Mouse (Mus musculus): ENCODE results near the gene Ddx1. TPM values are rescaled to one million over a fixed set of nuclear protein-coding genes. Genes with fewer than 3 reads are reported as not detected.
"Not testable (repeated sequence)": the region's sequence is repeated elsewhere in the genome, so short reads cannot be mapped to it uniquely, and the experiment has no call there.

Ddx1 gene
- total RNA-seq, 1 experiment from 2014 or later: 86.7 TPM

DNA sequence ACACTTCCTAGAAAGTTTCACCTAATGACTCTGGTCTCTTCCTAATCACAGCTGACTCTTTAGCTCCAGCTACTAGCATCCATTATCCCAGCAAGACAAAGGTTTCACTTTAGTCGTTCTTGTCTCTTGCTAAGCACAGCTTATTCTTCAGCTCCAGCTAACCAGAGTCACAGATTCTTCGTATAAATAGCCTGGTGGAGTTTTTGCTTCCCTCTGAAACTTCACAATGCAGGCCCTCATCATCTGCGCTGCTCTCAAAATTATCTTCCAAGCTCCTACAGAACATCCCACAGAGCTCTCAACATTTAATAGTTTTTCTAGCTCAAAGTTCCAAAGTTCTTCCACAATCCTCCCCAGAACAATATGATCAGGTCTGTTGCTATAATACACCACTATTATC, 43.3 kb downstream of the Ddx1 start:
- DNase-seq: no peak

DNA sequence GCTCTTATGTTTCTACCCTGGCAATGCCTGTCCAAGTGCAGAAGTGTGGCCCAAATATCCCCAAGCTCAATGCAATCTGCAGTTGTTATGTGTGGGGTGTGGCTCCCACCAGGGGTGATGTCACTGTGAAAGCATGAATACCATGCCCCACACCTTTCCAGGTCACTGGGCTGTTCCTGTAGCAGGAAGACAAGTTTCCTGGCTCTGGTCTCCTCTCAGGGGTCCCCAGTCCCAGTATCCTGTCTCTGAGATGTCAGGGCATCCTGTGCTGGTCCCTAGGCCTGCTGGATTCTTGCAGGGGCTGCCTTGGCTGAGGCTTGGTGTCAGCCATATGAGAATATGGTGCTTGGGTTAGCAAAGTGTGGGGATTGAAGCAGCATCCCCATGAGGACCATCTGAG, 46.7 kb downstream of the Ddx1 start:
- no peak for DNase-seq

DNA sequence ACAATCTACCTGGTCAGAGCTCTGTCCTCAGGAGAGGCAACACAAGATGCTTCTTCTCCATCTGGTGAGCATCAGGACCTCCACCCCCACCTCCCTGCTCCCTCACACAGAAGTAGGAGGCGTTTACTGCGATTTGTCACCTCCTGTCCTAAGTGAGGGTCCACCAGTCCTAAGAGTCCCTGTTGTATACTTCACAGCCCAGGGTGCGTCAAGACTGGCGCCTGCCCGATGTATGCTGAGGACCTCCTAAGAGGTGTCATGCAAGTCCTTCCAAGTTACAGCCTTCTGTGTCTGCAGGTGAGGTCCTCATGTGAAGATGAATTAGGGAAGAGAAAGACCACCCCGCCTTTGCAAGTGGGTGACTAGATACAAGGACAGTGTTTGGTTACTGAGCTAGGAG, 48.4 kb downstream of the Ddx1 start:
- DNase-seq: no peak

DNA sequence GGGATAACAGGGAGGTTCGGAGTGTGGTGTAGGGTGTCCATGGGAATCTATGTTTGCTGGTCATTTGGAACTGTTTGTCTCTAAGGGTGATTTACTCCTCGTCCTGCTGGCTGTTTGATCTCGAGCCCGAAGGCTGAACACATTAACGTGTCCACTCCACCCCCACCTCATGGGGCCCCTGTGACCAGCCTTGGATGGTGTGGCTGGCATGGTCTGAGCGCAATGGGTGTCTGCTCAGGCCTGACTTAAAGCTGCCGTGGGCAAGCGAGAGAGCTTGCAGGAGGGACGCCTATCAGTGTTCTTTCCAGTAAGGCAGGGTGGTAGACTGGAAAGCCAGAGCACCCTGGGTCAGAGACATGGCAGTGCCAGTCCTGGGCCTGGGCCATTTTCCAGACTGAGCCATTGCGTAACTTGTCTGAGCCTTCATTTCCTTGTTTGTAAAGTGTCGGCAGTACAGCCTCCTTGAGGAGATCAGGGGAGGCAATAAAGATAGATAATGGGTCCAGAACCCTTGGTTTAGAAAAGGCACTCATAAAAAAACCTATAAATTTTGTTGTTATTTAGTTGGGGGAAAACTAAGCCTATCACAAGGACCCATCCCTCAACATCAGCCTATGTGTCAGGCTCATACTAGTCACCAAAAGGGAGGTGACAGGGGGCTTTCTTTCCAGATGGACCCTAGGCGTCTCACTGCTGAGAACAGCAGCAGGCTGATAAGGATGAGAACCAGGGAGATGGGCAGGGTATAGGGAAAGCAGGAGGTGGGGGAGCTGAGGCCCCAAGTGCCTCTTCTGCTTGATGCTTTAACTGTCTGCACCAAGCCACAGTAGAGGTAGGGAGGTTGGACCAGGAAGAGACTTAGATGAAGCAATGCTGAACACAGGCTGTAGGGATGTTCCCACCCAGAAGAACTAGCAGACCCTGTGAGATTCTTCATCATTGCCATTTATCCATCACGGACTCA, 49.4 kb downstream of the Ddx1 start:
- DNase-seq: peak; percentile 71

DNA sequence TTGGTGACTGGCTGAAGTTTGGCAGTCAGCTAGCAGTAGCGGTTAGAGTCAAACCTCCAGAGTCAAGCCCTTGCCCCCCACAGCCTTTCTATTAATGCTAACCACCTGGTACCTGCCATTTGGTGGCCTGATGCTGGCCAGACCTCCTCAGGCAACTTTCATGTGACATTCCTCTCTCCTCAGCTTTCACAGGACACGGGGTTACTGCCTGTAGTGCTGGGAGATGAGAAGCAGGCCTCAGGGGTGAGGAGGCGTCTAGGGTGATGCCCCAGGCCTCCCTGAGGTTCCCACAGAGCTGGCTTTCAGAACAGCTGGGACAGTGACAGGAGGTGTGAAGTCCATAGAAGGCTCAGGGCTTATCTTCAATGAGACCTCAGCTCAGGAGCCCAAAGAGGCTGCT, 50.9 kb downstream of the Ddx1 start:
- DNase-seq: no peak

DNA sequence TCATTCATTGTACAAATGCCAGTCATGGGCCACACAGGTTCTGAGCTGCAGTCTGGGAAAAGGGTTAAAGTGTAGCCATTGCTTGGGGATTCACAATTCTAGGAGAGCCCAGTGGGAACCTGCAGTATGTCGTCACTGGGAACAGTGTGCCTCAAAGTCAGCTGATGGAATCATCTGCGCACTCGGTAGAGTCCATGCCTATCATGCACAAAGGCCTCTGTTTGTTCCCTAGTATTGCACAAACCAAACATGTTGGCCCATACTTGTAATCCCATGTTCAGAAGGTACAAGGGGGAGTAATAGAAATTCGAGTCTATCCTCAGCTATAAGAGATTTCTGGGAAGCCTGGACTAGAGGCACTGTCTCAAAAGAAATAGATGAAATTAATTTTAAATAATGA, 52.9 kb downstream of the Ddx1 start:
- DNase-seq: no peak

DNA sequence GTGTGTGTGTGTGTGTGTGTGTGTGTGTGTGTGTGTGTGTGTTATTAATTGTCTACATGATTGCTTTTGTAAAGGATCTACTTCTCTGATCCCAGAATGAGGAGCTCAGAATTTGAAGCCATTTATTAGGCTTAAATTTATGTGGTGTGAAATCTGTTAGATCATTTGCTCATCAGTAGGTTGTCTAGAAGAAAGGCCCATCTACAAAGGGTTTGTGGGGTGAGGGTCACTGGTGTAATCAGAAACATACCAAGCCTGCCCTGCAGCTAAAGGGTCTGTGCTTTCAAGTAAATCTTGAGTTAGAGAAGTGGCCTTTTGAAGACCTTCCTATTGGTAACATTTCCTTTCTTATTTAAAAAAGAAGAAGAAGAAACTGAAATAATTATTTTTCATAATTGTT, 53.5 kb downstream of the Ddx1 start:
- no peak for DNase-seq

DNA sequence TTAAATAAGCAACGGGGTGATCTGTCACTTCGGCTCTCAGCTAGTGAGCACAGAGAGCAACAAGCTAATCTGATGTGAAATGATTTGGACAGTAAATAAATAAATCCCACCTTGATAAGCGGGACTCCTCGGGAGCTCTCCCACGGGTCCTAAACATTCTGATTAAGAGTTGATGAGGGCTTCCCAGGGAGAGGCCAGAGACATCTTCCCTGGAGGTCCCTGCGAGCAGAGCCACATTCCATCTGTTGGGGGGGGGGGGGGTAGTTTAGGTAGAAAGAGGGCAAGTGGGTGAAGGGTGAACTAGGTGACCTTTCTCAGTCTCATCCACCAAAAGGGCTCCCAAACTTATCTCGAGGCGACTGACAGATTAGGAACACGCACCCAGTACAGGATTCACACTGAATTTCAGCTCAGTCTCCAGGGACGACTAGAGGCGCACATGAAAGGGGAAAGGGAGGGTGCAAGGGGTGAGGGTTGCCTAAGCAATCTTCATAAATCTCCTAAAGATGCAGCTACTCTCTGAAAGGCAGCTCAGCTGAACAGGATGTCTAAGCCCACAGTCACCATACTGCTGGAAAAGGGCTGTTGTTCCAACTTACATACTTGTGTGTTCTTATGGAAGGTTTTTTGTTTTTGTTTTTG, 60.8 kb downstream of the Ddx1 start:
- no peak for DNase-seq

DNA sequence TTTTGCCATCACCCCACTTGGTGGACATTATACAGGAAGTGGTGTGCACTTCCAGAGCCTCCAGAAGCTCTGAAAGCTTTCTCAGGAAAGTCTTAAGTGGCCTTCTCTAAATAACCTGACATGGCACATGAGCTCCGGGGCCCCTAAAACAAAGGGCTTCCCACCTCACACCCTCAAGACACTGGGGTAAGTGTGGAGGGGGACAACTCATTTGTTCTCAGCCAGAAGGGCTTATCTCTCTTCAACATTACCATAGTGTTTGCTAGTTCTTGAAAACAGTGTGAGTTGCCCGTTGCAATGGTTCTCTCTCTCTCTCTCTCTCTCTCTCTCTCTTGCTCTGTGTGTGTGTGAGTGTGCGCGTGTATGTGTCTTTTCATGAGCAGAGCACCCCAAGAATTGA, 62.8 kb downstream of the Ddx1 start:
- no peak for DNase-seq

DNA sequence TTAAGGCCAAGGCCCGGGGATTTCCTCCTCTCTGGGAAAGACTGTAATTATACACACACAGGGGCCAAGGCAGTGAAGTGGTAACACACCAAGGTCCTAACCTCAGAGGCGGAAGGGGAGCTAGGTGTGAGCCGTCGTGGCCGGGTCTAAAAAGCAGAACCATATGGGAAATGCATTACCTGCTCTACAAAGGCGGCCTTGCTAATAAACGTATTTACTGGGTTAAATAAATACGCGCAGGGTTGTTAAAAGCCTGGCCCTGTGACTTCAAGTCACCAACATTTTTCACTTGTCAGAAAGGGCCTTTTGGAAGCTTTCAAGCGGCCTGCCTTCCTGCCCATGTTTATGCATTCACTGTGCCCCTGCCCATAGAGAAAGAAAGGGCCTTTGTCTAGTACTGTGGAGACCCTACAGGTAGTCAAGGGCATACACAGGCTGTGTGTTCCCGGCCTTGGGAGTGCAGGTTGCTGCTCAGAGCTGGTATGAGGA, 64.1 kb downstream of the Ddx1 start:
- no peak for DNase-seq

DNA sequence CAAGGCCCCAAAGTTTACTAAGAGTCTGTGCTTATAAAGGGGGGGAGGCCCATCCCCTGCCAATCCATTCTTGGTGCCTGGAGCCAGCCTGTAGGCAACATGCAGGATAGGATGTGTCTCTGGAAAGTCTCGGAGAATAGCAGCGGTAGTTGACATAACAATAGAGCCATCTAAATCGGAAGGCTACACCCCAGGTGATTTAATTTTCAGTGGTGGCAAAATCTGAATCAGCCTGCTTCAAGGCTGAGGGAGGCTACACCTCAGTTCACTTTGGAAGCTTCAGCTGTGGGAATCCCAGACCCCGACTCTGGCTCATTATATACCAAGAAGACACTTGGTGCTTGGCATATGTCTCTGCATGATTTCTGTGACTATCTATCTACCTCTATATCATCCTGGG, 64.9 kb downstream of the Ddx1 start:
- DNase-seq: not testable (repeated sequence)

DNA sequence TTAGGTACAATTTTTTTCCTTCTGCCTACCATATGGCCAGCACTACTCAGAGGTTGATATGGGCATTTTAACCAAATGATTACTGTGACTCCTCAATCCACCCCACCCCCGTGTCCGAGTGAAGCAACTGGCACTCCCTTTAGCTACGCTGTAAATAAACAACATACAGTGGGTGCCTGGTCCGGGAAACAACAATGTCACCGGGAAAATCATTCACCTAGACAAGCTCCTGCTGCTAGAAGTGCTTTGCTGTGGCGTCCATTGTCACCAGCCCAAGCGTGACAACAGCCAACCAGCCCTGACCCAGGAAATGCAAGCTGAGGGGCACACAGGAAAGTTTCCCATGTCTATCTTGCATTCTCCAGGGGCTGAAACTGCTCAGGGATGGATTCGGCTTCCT, 66.8 kb downstream of the Ddx1 start:
- DNase-seq: no peak

DNA sequence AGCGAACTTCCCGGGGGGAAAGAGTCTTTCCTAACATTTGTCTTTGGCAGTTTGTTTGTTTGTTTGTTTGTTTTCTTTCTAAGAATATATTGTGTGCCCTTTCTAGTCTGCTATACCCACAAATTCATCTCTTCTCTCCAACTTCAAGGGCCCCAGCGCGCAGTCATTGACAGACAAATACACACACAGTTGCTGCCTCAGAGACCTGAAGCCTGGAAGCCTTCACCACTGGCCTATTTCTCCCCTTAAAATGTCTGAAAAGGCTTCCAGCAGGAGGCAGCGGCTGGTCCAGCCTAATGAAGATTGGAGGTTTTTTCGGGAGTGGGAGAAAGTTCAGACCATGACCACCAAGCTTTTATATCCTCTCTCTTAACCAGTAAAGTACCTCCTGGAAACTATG, 67.3 kb downstream of the Ddx1 start:
- DNase-seq: no peak

DNA sequence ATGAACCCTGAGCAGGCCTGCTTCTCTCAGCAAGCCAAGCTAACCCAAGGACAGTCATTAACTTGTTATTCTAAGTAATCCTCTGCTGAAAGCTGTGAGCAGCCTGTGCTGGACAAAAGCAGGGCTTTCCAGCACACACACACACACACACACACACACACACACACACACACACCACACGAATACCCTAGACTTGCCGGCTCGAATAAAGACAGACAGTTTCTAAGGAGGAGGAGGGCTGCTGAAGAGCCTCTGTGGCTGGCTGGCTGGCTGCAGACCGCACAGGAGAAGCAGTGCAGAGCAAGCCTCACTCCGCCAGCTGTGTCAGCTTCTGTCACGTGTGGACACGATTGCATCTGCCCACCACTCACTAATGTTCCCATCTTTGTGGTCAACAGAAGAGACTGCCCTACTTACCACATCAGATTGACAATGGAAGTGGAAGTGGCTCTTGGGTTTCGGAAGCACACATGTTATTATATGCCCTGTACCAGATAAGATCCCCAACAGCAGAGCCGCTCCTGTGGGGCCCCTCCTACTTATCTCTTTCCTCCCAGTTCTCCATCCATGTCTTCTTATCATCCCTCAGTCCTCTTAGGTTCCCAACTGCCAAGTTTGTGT, 68.2 kb downstream of the Ddx1 start:
- no peak for DNase-seq

DNA sequence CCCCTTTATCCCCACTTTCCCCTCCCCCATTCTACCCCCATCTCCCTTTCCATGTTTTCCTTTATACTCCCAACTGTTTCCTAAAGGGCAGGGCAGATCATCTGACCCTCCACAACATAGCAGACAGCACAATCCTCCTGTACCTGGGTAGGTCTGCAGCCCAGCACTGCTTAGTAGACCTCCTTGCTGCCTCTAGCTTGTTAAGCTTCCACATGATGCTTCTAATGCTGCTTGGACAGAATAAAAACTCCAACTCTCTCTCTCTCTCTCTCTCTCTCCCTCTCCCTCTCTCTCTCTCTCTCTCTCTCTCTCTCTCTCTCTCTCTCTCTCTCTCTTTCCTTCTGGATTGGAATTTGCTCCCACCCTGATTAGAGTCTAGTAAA, 68.7 kb downstream of the Ddx1 start:
- no peak for DNase-seq

DNA sequence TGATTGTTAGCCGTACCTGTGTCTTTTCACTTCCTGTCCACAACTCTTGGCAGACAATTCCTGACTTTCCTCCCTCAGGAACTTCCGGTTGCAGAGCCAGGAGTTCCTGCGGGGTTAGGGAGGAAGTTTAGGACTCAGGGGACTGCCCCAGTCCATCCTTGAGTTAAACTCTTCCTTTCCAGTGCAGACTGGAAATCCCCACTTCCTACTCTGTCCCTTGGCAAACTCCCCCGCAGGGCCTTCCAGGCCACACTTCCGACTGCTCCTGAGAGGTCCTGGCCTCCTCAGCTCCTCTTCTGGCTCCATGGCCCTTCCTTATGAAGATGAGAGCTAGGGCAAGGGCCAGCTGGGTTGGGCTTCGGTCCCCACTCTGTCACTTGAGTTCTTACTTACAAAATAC, 71.4 kb downstream of the Ddx1 start:
- no peak for DNase-seq

DNA sequence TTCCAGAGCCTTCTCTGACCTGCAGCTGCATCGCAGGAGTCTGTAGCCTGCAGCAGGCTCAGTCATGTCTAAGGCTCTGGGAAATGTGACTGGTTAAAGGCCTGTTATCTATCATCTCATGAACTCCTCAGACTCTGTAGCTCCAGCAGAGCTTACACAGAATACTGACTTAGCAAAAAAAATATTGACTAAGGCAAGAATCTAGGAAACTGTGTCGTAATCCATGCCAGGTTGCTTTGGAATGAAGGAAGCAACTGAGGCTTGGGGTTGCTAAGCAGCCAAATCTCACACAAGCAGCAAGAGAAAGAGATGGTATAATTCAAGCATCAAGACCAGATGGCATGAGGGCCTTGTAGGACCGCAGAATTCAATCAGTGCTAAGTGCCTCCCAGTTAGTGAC, 72.1 kb downstream of the Ddx1 start:
- DNase-seq: no peak

DNA sequence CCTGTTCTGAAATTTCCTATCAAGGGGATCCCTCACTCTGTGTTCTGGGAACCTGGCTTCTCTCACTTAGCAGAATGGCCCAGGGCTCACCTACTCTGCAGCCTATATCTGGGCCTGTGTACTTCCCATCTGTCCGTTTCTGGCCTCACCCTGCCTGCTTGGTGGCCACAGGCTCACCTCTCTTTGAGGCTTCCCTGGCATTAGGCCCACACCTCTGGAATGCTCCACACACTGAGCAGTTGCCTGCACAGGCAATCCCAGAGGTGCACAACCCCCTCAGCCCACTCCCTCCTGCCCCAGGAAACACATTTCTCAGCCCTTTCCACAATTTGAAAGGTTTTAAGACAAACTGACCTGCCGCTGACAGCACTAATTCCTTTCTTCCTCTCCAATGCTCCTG, 72.9 kb downstream of the Ddx1 start:
- no peak for DNase-seq

DNA sequence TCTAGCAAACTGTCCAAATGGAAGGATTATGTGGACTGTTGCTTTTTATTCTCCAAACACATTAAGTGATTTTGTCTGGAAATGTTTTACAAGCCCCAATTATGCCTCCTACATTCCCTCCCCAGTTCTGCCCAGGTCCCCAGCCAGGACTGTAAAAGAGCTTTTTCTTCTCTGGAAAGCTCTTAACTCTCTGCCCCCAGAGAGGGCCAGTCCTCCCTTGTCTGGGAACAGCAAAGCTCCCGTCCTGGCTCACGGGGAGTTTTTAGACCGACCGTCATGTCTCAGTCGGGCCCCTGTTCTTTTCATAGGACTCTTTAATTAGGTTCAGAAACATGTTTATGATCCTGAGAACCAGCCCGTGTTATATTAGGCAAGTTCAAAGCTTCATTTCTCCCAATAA, 75.0 kb downstream of the Ddx1 start:
- no peak for DNase-seq

DNA sequence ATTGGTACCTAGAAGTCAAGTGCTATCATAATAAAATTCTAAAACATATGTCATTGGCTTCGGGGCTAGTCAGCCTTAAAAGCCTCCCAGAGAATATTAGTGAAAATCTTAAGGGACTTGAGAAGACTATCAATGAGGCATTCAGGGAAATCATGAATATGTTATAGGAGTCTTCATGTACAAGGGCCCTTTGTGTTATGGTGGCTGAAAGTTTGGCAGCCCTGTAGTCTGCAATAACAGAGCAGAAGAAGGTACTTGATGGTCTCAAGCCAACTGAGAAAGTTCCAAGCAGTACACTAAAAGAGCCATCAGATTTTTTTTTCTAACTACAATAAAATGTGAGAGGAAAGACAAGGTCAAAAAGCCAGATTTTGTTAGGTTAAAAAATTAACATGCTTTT, 80.9 kb downstream of the Ddx1 start:
- DNase-seq: no peak

DNA sequence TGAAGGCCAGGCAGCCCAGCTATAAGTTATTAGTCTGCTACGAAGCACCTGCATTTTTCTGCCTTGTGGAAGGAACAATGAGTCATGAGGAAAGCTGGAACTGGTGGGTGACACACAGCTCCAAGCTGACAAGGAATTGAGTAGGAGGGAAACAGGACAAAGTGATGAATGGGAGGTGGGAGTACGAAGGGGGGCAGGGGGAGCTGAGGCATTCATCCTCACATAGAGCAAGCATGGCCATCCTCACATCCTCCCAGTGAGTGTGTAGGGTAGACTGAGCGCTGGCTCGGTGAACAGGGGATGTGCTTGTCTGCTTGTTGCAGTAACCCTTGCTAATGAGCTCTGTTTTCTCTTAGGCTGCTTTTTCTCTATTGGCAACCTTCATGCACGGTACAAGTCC, 81.9 kb downstream of the Ddx1 start:
- no peak for DNase-seq
